Mouse (Mus musculus): ENCODE measurements around the gene Sult4a1. TPM values are rescaled to one million over a fixed set of nuclear protein-coding genes. Genes with fewer than 3 reads are reported as not detected.
"Not testable (repeated sequence)": the region's sequence is repeated elsewhere in the genome, so short reads cannot be mapped to it uniquely, and the experiment has no call there.

Sult4a1 gene
- total and polyA plus RNA-seq, 3 experiments = 4.5 to 5.2 (median 4.6) TPM

DNA sequence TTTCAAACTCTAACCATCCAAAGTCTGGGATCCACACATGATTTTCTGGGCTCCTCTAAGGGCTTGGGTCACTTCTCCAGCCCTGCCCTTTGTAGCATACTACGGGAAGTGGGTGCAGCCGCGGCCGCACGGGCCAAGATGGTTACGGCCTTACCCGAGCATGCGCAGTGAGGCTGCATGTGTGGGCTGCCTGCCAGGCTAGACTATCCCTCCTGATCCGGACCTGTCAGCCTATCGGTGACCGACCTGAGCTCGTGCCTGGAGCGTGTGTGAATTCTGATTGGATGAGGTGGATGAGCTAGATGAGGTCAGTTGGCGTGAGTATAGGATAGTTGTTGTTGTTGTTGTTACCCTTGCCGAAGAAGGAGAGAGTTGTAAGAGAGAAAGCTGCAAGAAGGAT is 8.0 kb downstream of the Sult4a1 start:
- not testable (repeated sequence) for DNase-seq

DNA sequence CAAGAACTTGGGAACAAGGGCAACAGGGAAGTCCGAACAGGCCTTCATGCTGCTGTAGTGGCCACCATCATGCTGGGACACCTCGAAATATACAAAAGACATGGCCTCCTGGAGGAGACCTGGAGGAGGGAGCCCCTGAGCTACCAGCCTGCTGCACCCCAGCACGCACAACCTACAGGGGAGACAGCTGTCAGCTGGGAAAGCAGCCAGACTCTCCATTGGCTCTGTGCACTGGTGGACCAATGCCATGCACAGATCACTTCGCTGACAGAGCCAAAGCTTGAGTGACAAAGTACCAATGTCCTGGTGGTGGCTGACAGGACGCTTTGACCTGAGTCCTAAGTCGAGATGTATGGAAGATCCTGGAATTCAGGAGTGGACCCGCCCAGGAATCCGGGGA is 9.5 kb downstream of the Sult4a1 start:
- no peak for DNase-seq

DNA sequence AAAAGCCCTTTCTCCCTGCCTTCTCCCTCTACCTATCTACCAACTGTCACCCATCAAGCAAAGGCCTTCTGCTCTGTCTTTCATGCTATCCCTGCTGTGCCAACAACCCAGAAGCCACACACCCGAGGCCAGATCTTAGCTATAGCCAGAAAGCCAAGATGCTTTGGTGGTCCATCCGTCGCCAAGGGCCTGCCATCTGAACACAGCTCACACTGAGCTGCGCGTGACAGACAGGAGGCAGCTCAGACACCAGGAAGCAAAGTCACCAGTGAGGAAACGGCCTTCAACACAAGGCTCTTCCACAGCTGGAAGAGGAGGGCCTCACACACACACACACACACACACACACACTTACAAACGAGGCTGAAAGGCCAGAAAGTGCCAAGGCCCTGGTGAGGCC is 10.6 kb downstream of the Sult4a1 start:
- no peak for DNase-seq

DNA sequence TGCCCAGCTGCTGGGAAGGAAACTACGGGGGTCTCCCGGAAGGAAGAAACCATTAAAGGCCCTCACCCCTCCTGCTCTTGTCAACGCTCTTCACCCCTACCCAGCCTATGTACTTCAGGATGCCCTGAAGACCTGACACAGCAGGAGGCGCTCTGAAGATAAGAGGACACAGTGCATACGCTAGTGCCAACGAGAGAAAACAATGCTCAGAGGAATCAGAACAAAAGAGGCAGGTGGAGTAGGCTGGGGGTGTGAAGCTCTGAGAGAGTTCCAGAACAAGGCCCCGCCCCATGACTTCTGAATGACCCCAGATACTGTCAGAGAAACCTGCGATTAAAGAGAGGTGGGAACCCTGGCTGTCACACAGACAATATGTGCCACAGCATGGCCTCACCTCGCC is 18.8 kb downstream of the Sult4a1 start:
- no peak for DNase-seq

DNA sequence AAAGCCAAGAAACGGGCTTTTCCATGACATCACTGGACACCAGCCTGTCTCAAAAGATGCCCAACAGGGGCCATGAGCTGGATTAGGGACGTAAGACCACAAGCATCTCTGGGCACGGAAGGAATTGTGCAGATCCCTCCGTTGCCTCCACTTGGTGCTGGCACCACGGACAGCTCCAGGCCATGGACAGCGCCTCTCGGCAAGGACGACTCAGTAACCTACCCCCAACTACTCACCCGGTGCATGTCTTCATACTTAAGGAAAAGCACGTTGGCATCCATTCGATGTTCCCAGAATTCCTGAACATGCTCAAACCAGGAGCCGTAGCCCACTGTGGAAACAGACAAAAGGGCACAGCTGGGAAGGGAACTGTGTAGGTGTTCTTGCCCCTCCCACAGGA is 19.2 kb downstream of the Sult4a1 start:
- no peak for DNase-seq

DNA sequence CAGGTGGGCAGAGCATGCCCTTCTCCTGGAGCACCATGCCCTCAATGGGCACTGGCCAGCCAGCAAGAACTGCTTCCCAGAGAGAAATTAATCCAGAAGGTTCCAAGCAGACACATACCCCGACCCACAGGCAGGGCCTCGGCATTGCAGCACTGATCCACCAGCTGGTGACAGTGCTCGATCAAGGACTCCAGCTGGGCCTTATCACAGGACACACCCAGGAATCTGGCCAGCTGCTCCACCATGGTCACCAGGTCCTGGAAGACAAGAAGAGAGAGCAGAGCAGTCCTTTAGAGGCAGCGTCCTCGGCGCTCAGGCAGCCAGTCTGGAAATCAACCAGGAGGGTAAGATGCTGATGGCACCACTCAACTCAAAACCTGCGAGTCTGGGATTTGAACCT is 25.5 kb downstream of the Sult4a1 start:
- no peak for DNase-seq

DNA sequence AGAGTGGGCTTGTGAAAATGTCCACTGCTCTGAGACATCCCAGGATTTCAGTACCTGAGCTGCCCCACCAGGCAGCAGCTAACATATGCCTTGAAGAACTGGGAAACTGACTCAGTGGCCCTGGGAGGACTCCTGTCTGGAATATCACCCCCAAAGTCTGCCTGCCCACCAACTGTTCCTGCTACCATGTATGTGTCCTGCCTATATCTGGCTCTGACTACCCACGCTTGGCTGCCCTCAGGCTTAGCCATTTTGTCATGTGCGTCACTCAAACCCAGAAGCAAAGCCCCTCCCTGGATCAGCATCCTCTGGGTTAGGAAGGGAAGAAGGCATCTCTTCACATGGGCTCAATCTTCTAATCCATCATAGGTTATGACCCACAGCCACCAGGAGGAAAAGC is 26.0 kb downstream of the Sult4a1 start:
- DNase-seq = no peak

DNA sequence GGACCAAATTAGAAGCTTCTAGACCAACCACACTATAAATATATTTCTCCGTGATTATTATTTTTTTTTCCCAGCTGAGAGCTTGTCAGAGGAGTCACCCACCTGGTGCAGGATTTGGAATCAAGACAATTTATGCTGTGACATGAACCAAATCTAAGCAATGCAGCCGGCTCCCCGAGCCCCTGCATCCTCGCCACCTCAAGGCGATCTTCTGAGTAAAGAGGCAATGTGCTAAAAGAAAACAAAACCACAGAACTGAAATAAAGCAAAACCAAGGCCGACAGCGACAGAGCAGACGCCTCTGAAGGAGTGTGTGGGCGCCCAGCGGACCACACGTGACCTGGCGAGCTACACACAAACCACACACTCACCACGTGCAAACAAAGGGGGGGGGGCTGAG is 26.9 kb downstream of the Sult4a1 start:
- no peak for DNase-seq

DNA sequence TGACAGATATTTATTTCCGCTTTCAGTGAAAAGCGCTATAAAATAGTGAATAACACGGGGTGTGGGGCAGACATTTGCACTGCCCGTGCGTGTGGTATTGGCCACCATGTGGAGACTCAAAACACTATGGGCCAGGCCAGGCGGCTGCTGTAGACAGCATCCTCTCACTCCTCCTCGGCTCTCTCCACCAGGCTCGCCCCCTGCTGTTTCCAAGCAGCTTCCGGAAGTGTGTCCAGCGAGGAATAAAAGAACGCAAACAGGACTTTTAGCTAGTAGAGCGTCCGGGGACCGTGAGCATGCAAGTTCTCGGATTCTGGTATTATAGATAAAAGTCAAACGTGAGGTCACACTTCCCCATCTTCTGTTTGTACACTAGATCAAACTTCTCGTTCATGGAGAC is 28.4 kb downstream of the Sult4a1 start:
- DNase-seq = no peak

DNA sequence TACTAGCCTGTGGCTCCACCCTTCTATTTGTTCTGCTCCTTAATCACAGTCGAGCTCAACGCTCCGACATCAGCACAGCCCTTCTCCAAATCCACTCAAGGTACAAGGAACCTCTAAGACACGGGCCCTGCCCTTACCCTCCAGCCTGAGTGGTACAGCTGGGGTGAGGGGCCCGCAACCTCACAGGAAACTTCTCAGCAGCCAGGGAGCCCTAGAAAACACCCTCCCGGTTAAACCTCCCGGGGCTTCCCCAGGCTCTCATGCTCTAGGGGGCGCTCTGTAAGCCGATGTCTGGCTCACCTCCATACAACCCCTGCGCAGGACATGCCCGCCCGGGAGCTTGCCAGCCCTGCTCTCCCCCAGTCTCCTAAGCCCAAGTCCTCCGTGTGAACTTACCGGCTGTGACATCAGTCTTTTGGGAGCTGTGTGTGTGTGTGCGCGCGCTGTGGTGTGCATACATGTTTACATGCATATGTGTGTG is 30.8 kb downstream of the Sult4a1 start:
- no peak for DNase-seq

DNA sequence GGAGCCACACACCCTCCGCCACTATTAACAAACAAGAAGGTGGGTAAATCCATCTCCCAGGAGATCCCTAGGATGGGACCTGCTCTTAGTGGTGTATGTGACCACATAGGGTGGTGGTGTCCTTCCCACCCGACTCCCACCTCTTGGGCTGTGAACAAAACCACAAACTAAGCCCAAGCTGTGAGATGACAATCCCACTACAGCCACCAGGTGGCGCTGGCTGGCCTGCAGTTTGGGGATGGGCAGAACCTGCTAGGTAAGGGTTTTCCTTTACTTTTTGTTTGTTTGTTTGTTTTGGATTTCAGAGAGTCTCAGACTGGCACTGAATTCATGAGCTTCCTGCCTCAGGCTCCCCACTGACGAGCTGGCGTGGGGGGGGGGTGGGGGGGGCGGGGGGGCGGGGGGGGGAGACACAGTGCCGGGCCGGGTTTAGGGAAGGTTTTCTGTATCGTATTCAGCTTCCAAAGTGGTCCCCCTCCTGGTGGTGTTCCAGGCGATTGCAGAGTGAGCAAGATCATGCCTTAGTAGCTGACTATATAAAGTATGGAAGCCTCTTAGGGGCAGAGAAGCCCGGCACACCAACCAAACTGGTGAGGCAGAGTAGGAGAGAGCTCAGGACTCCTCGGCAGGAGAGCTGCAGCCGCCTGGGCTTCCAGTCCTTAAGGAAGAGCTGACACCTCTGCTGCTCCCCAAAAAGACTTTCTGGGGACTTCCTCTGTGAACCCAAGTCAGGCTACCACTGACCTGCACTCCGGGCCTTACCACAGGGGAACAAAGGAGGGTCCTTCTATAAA is 31.4 kb downstream of the Sult4a1 start:
- DNase-seq = peak; percentile 44

DNA sequence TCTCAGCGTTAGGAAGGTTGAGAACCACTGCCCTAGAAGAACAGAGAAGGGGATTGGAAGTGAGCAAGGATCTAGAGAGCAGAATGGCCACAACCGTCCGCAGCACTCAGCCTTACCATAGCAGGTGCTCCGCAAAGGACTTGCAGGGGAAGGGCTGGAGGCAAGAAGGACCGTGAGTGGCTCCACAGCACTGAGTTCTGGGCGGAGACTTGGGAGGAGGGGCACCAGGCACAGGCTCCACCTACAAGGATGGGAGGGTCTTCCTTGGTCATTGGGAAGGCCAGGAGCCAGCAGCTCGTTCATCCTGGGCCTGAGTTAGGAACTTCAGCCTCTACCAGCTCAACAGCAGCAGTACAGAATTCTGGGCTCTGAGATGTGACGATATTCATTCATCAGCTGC is 32.5 kb downstream of the Sult4a1 start:
- no peak for DNase-seq

DNA sequence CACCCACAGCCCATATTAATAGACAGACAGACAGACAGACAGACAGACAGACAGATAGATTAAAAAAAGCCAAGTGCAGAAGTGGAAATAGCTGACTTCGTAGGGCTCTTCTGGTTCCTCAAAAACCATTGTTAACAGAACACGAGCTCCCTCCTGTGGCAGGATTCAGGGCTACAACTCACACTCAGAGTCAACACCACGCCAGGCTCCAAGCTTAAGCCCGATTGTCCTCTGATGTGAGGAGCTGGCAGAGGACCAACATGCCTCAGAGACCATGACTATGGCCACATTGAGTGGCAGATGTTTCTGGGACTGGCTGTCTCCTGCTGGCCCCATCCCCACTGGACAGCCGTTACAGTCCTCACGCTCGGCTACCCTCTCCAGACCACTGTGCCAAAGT is 33.3 kb downstream of the Sult4a1 start:
- DNase-seq = peak; percentile 16

DNA sequence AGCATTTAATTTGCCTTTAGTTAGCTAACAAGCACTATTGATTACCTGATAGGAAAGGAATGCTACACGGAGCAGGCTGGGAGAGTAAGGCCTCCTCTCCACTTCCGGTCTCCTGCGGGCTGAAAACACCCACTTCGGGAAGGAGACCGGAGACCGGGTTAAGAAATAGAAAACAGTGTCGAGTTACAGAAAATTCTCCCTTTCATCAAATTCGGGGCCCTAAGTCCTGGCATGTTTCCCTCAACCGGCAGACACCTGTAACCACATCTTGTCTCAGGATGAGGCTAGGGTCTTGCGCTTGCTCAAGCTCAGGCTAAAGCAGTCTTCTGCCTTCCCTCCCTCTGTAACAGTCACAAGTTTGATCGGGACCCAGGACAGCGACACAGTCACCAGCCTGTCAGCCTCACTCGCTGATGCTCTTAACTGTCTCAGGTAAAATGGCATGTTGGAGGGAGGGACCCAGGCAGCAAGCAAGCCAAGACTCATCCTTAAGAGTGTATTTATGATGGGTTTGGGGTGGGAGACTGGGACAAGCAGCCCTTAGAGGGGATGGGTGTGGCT is 35.4 kb downstream of the Sult4a1 start:
- no peak for DNase-seq

DNA sequence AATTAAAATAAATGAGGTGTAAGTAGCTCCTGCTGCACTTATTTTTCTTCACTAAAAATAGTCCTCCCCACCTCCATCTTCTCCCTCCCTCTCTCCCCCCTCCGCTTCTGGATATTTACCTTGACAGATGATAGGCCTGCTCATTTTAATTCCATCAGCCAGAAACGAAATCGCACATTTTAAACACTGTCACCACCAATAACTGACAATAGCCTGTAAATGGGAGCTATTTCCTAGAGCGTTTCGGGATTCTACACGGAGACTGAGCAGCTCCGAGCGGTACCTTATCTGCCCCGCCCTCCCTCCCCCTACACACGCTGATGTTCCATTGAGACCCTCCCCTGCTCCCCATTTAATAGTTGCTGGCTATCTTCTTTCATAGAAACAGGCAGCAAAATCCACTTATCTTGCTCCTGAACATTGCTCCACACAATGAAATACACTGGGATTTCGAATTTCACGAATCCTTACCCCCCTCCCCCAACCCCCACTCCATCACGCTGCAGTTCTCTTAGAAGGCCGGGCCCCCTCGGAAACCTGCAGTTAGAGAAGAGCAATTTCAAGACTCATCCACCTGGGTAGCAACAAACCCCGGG is 36.0 kb downstream of the Sult4a1 start:
- DNase-seq = no peak

DNA sequence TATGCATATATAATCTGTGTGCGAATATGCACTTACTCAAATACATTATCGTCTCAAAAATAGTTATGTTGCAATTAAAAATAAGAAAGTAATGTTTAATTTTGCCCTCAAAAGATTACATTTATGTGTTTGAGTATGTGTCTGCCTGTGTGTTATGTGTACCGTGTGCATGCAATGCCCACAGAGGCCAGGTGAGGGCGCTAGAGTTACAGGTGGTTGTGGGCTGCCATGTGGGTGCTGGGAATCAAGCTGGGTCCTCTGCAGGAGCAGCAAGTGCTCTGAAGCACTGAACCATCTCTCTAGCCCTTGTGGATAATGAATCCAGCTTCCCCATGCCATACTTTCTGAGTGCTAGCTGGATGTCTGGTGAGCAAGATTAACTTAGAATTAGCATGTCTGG is 39.9 kb downstream of the Sult4a1 start:
- no peak for DNase-seq

DNA sequence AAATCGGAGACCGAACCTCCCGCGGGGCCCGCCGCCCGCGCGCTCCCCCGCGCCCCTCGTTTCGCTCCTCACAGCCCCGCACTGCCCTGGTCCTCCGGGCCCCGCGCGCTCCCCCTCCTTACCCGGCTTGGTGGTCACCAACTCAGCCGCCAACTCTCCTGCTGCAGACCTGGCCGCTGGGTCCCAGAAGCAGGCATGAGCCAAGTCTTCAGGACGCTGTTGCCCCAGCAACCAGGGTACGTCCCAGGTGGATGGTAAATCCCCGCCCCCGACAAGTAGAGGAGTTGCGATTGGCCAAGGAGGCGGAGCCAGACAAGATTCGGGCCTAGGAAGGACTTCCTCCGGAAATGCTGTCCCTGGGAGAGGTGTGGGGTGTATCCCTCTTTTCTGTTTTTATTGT is 40.4 kb downstream of the Sult4a1 start, which contains the start of gene Efcab6:
Gene Efcab6, minus strand, starts transcription at position 240 of the 400 bp plus-strand sequence.
- DNase-seq = no peak

DNA sequence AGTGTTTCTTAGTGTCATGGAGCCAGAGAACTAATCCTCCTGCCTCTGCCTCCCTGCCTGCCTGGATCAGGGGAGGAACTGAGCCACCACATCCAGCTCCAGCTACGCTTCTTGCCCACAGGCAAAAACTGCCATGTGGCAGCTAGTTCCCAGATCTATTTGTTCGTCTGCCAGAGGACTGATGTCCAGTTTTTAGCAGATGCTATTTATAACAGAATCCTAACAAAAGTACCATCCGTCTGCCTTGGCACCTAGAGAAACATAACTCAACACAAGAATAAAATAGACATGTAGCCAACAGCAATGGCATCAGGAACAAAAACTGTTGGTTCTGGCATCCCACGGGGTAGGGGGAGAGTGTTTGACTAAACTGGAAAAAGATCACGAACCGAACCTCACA is 46.7 kb downstream of the Sult4a1 start:
- DNase-seq = no peak

DNA sequence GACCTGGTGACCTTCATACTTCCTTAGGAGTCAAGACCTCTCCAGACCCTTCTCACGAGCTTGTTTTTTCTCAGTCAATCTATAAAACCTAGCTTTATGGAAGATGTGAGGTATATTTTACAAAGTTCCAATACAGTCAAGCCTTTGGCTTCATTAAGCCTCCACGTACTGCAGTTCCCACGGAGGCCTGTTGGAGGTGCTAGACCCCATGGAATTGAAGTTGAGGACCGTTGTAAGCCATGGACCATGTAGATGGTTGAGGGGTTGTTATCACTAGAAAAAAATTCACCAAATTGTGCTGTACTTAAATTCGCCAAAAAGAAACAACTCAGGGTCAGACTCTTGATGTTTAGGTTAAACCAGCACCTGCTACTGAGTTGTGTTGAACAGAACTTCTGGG is 49.5 kb downstream of the Sult4a1 start:
- no peak for DNase-seq

DNA sequence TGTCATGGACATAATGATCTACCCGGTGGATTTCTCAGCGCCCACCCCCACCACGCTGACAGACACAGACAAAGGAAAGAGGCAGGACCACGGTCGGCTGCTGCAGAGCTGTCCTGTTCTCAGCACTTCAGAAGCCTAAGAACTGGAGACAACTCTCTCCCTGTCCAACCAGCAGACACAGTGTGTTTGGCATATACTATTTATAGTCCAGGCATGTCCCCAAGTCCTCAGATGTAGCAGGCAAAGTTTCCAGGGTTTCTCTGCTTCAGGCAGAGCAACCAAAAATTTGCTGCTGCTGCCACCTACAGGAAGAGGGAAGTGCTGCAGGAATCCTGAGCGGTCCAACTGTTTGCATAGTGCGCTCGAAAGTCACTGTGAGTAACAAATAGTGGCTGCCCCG is 51.7 kb downstream of the Sult4a1 start:
- peak; percentile 66 for DNase-seq

DNA sequence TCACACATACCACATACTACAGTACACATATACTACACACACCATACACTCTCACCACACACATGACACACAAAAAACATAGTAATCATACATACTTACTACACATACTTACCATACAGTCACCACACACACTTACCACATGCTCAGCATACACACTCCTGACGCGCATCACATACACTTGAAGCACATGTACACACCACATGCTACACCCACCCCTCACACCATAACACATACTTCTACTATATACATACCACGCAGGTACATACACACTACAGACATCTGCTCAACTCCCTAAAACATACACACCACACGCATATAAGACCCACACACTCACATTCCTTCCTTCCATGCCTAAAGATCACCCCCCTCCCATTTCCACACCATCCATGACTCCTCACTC is 52.3 kb downstream of the Sult4a1 start:
- no peak for DNase-seq

DNA sequence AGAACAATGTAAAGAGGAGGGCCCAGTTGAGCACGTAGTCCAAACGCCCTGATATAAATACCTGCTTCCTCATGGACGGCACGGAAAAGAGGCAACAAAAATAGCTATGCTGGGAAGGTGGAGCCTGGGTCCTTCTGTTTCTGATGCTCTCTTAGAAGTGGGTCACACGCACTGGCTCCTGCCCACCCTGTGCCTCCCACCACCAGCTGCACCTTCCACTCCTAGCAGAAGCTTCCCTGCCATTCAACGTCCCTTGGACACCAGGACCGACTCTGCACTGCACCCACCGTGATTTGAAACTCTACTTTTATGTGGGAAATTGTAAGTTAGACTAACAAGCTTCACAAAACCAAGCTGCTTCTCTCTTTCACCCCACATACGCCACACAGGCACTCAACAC is 53.2 kb downstream of the Sult4a1 start:
- DNase-seq = no peak

DNA sequence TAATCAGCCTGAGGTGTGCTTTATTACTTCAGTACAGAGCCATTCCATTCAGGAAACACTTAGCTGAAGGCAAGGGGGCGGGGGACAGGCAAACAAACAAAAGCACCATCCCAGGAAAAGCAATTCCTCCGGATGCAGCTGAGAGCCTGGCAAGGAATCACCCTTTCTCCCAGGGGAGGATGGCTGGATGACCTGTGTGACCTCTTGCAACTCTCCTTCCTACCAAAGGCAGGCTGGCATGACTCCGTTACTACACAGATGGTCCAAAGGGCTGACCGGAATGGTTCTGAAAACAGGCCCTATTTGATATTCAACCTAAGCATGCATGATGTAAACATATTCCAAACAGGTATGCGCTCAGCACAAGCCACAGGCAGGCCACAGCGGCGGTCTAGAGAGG is 56.0 kb downstream of the Sult4a1 start:
- DNase-seq = peak; percentile 47

DNA sequence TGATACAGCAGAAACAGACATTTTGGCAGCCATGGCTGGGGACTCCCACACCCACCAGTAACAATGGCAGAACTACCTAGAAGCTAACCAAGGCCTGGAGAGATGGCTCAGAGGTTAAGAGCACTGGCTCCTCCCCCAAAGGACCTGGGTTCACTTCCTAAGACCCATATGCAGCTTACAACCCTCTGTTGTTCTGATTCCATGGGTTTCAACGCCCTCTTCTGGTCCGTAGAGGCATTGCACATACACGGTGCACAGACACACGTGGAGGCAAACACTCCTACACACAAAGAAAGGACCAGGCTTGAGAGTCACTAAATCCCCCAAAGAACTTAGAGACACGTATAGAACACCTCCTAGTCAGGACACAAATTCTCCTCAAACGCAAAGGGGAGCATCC is 60.0 kb downstream of the Sult4a1 start:
- no peak for DNase-seq
